Mouse (Mus musculus) MEL (cell line): ENCODE data around the gene Fbxo7.

Source experiments
- CTCF ChIP-seq, 3 experiments: IDR thresholded peaks in 2 of 3; conservative IDR thresholded peaks in 1 of 3; 2 replicates each; pipeline ENCODE4 v1.5.1; 2011 to 2012; ENCODE audit warnings: low read length in 3 of 3, low read depth in 2 of 3, mild to moderate bottlenecking in 2 of 3, improper control_type of control experiment in 1 of 3, inconsistent platforms in 1 of 3, mixed read lengths in 1 of 3, moderate library complexity in 1 of 3; ENCODE audit not compliant: control insufficient read depth in 1 of 3, insufficient read depth in 1 of 3, poor library complexity in 1 of 3, severe bottlenecking in 1 of 3
- EP300 ChIP-seq, 2 experiments: IDR thresholded peaks; 2 replicates each; pipeline ENCODE4 v1.6.1; 2011; ENCODE audit warnings: improper control_type of control experiment in 2 of 2, low read length in 2 of 2, low read depth in 1 of 2, mild to moderate bottlenecking in 1 of 2
- ETS1 ChIP-seq: IDR thresholded peaks from 2 replicates; pipeline ENCODE4 v1.6.1; 2012; ENCODE audit warnings: low read depth, mild to moderate bottlenecking, inconsistent platforms, low read length, improper control_type of control experiment, moderate library complexity
- HCFC1 ChIP-seq: IDR thresholded peaks from 2 replicates; pipeline ENCODE4 v1.6.1; 2012; ENCODE audit warnings: low read depth, mild to moderate bottlenecking, inconsistent platforms, low read length, improper control_type of control experiment, moderate library complexity
- MAX ChIP-seq: IDR thresholded peaks from 2 replicates; pipeline ENCODE4 v1.6.1; 2011; ENCODE audit warnings: low read length, improper control_type of control experiment
- MYB ChIP-seq: IDR thresholded peaks from 2 replicates; pipeline ENCODE4 v1.6.1; 2011; ENCODE audit warnings: mild to moderate bottlenecking, low read depth, low read length, improper control_type of control experiment
- POLR2A ChIP-seq, 2 experiments: IDR thresholded peaks; 2 replicates each; pipeline ENCODE4 v1.6.1; 2011 to 2012; ENCODE audit warnings: low read length in 2 of 2, mild to moderate bottlenecking in 2 of 2, control low read depth in 1 of 2, improper control_type of control experiment in 1 of 2, low read depth in 1 of 2, moderate library complexity in 1 of 2; ENCODE audit not compliant: control insufficient read depth in 1 of 2, insufficient read depth in 1 of 2, poor library complexity in 1 of 2
- SMC3 ChIP-seq: IDR thresholded peaks from 2 replicates; pipeline ENCODE4 v1.6.1; 2011; ENCODE audit warnings: low read depth, low read length, improper control_type of control experiment
- TAL1 ChIP-seq: IDR thresholded peaks from 2 replicates; pipeline ENCODE4 v1.6.1; 2012; ENCODE audit warnings: mild to moderate bottlenecking, inconsistent platforms, low read length, moderate library complexity, mixed read lengths
- USF1 ChIP-seq: IDR thresholded peaks from 2 replicates; pipeline ENCODE4 v1.6.1; 2014; ENCODE audit warnings: low read depth, mild to moderate bottlenecking, inconsistent platforms, low read length, improper control_type of control experiment, moderate library complexity
- USF2 ChIP-seq, 2 experiments: IDR thresholded peaks; 2 replicates each; pipeline ENCODE4 v1.6.1; 2011 to 2012; ENCODE audit warnings: improper control_type of control experiment in 2 of 2, low read length in 2 of 2, borderline replicate concordance in 1 of 2, inconsistent platforms in 1 of 2, low read depth in 1 of 2, mild to moderate bottlenecking in 1 of 2; ENCODE audit not compliant: insufficient read depth in 1 of 2
- ZKSCAN1 ChIP-seq: IDR thresholded peaks from 2 replicates; pipeline ENCODE4 v1.6.1; 2012; ENCODE audit warnings: low read depth, mild to moderate bottlenecking, inconsistent platforms, low read length, improper control_type of control experiment, moderate library complexity

GRCm38 (mm10) chr10:86057286-86057685, 35.5 kb downstream of the Fbxo7 start:
- TF ChIP-seq ZKSCAN1 (no peak), CTCF (IDR thresholded peaks at IDR 0.05 in 2 of 3, conservative IDR thresholded peaks at IDR 0.05 in 1 of 3; ENCODE audit: control insufficient read depth in 1 of 3, insufficient read depth in 1 of 3, low read depth in 2 of 3, low read length in 3 of 3, poor library complexity in 1 of 3, severe bottlenecking in 1 of 3) (no peak), MAX (no peak), POLR2A (IDR thresholded peaks at IDR 0.05; ENCODE audit: control insufficient read depth in 1 of 2, insufficient read depth in 1 of 2, low read depth in 1 of 2, low read length in 2 of 2, poor library complexity in 1 of 2) (no peak), USF1 (no peak), HCFC1 (no peak), USF2 (IDR thresholded peaks at IDR 0.05; ENCODE audit: borderline replicate concordance in 1 of 2, insufficient read depth in 1 of 2, low read depth in 1 of 2, low read length in 2 of 2) (no peak), MYB (no peak), ETS1 (no peak), EP300 (IDR thresholded peaks at IDR 0.05; ENCODE audit: low read depth in 1 of 2, low read length in 2 of 2) (no peak), SMC3 (no peak), TAL1 (no peak)
